ENCODE assay signal across 24 mouse cellular contexts in genomic region chr5:65476739-65477138, GRCm38 (mm10). TPM values are rescaled to one million over a fixed set of nuclear protein-coding genes. Genes with fewer than 3 reads are reported as not detected.
A peak's percentile ranks its signal among the peaks of the same experiment; 100 is the strongest.
DNase-seq lines count a peak whose midpoint lies in the region; ATAC-seq lines count a peak whose summit lies in the region.
"Not testable (repeated sequence)": the region's sequence is repeated elsewhere in the genome, so short reads cannot be mapped to it uniquely, and the experiment has no call there.
"Had no signal": no experiment of that assay in that cellular context is flagged by ENCODE, and none has a peak within 500 bp of the region (broad histone marks: within the 10 kb centered on the region; RNA-seq: fewer than 3 reads in every experiment).

No protein-coding gene starts in this region.

- H3K4me2 ChIP-seq in liver, embryonic 13.5 days; liver, embryonic 16.5 days (ENCODE audit: low read depth, low read length): not testable (repeated sequence)

- not testable (repeated sequence) for H3K27me3 ChIP-seq in liver, embryonic 13.5 days; liver, embryonic 16.5 days (ENCODE audit: control insufficient read depth, insufficient read depth, low read depth, low read length)

- WGBS in liver, embryonic 13.5 days (ENCODE audit: insufficient replicate concordance), result 25% methylated on average over 4 of the region's 4 CpGs
- WGBS in liver, embryonic 16.5 days (ENCODE audit: insufficient replicate concordance), result 41% methylated on average over 4 of the region's 4 CpGs

- ATAC-seq in liver, embryonic 13.5 days (ENCODE audit: low read depth), result peak; percentile 84
- peak; percentile 68 for ATAC-seq in liver, embryonic 16.5 days (ENCODE audit: low read depth)
- peak; percentile 51 for ATAC-seq in megakaryocyte progenitor cell, adult 5-6 weeks (replicated peaks; ENCODE audit: poor library complexity)

- peaks cover 45% of the 10 kb centered on the region for H3K4me1 ChIP-seq in liver, embryonic 13.5 days (replicated peaks)
- peaks cover 15% of the 10 kb centered on the region for H3K4me1 ChIP-seq in liver, embryonic 16.5 days (ENCODE audit: control insufficient read depth, low read depth, low read length)

- peak; percentile 55 for DNase-seq in c-Kit-positive CD71-positive TER-119-negative erythroid progenitor cells, embryonic 14.5 days (ENCODE audit: low read depth)
- DNase-seq in liver, result peak; percentile 36
- peak; percentile 44 for DNase-seq in liver, embryonic 13.5 days

- H3K27ac ChIP-seq in liver, embryonic 13.5 days, result peak overlapping the region; percentile 65
- peak overlapping the region; percentile 70; the same call in 1 of the 2 replicates for H3K27ac ChIP-seq in liver, embryonic 16.5 days (ENCODE audit: low read length)

- not testable (repeated sequence) for H3K4me3 ChIP-seq in liver, embryonic 13.5 days (replicated peaks); liver, embryonic 16.5 days (ENCODE audit: low read depth, low read length)

- not testable (repeated sequence) for H3K36me3 ChIP-seq in liver, embryonic 13.5 days; liver, embryonic 16.5 days (ENCODE audit: control insufficient read depth, insufficient read depth)

- not testable (repeated sequence) for H3K9ac ChIP-seq in liver, embryonic 13.5 days; liver, embryonic 16.5 days (ENCODE audit: low read depth, low read length)

- H3K9me3 ChIP-seq in liver, embryonic 13.5 days (replicated peaks); liver, embryonic 16.5 days (replicated peaks; ENCODE audit: control insufficient read depth, low read length): not testable (repeated sequence)

RNA-seq across cellular contexts. Expression of gene Gm43552, which starts 15.9 kb away (rescaled TPM):
- polyA plus RNA-seq in liver, embryonic 13.5 days (2015; fragmentation: Nextera tagmentation; extraction: Ambion mirVana), result 1.0 TPM in 1 of 2 replicates, not detected in the other
- not detected in 2 replicates for polyA plus RNA-seq in liver, embryonic 16.5 days (2015; fragmentation: Nextera tagmentation; extraction: Ambion mirVana)
- total RNA-seq in megakaryocyte progenitor cell, adult 5-6 weeks (2015), result not detected in 2 replicates
- not detected in 2 replicates for total RNA-seq in megakaryocyte progenitor cell, adult 5-6 weeks (2017)
- total RNA-seq: common myeloid progenitor, adult 5-6 weeks; gastrocnemius, adult 18-20 months; gastrocnemius, postnatal 36 days; granulocyte monocyte progenitor cell, adult 5-6 weeks; heart, adult 2 months; hindbrain, postnatal 0 days had no signal
- polyA plus RNA-seq: activated CD4-positive, CD25-positive, alpha-beta regulatory T cell, adult 4 months; C2C12; CD4-positive, CD25-positive, alpha-beta regulatory T cell, adult 4 months; cerebellum, adult 2 months; embryonic facial prominence, embryonic 12.5 days; erythroblast, embryonic 14.5 days; forebrain, embryonic 10.5 days; forebrain, embryonic 13.5 days; forebrain, embryonic 16.5 days; heart, adult 2 months; heart, embryonic 10.5 days; hindbrain, embryonic 11.5 days; hindbrain, embryonic 14.5 days; hindbrain, postnatal 0 days; inflammation-experienced regulatory T-cells, adult 6 months had no signal

RNA-seq across cellular contexts. Expression of gene Ugdh, which starts 41.0 kb away (rescaled TPM):
- polyA plus RNA-seq in liver, embryonic 13.5 days (2015; fragmentation: Nextera tagmentation; extraction: Ambion mirVana), result 16.7 and 19.0 TPM in 2 replicates
- 26.8 and 31.8 TPM in 2 replicates for polyA plus RNA-seq in liver, embryonic 16.5 days (2015; fragmentation: Nextera tagmentation; extraction: Ambion mirVana)
- 48.0 and 52.4 TPM in 2 replicates for total RNA-seq in megakaryocyte progenitor cell, adult 5-6 weeks (2015)
- total RNA-seq in megakaryocyte progenitor cell, adult 5-6 weeks (2017), result 78.9 and 80.5 TPM in 2 replicates
